Mouse (Mus musculus) spleen, adult 2 months (tissue): ENCODE measurements around the gene Ltbp3.

Experiments used
- CTCF ChIP-seq: fragments of 200-500 bp; IDR thresholded peaks from 2 replicates; pipeline ENCODE4 v1.5.1; 2011; ENCODE audit warnings: mild to moderate bottlenecking, inconsistent platforms; ENCODE audit not compliant: insufficient read depth, insufficient read length, insufficient replicate concordance; ENCODE audit errors: extremely low read depth
- POLR2A ChIP-seq: fragments of 200-500 bp; IDR thresholded peaks from 2 replicates; pipeline ENCODE4 v1.6.1; 2011; ENCODE audit warnings: low read depth, low read length, inconsistent platforms

DNA sequence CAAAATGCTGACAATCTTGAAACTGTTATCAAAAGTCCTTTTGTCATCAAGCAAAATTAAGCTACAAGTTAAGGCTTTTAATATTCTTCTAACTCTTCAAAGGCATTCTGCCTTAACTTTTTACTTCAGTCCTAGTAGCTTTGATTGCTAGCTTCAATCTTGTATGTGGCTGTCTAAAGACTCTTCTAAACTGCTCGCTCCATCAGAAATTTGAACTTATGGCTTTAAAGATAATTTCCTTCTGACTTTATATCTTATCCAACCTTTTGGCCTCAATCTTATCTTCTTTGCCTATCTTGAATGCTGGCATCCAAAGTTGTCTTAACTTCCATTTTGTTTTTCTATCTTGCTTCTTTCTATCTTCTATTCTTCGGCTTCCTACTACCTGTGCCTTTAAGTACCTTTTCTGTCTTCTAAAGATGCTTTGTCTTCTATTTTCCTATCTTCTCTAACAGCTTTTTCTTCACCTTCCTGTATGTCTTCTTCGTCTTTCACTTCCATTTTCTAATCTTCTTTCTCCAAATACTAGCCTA is 60.8 kb downstream of the Ltbp3 start:
- TF ChIP-seq POLR2A = no peak
- no peak for TF ChIP-seq CTCF
